Mouse (Mus musculus): ENCODE results near the gene Hvcn1. TPM values are rescaled to one million over a fixed set of nuclear protein-coding genes. Genes with fewer than 3 reads are reported as not detected.

The Hvcn1 gene
- total RNA-seq, 2 experiments from 2014 or later, result 1.4 TPM

GRCm38 (mm10) chr5:122288147-122288811 lies 81.7 kb downstream of the Hvcn1 start:
- intact Hi-C loops (cut with DNase I), result no loop called here
- no peak for DNase-seq

DNA sequence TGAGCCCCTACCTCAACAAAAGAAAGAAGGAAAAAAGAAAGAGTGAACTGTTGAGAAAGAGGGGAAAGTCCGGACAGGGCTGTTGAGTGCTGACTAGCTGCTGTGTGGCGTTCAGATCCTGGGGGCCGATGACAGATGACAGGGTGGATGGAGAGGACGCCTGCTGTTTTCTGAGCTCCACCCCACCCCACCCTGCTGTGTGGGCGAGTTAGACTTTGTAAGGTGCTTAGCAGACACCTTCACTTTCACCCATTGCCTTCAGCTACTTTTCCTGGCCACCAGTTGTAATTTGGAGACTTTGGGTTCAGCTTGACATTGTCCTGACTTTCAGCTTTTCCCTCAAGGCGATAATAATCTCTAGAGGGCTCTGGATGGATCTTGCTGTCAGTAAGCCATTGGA lies 84.5 kb downstream of the Hvcn1 start:
- DNase-seq, result no peak
- intact Hi-C loops (cut with DNase I), result no loop called here

Other genes with a start within 250 kb of the Hvcn1 start
- gene Cux2, start 156.7 kb upstream of the Hvcn1 start, total RNA-seq (2021), result 10 to 100 TPM; 24.8 to 27.0 TPM
- over 10,000 TPM; 16,479 to 17,190 TPM for gene Myl2, start 105.9 kb upstream of the Hvcn1 start, total RNA-seq (2021)
- gene Ccdc63, start 66.0 kb upstream of the Hvcn1 start, total RNA-seq (2021), result not detected
- gene Ppp1cc, start 48.5 kb upstream of the Hvcn1 start, total RNA-seq (2021), result 100 to 1,000 TPM; 121 to 152 TPM
- gene Tctn1, start 57.7 kb downstream of the Hvcn1 start, total RNA-seq (2021), result 1 to 10 TPM; 5.2 to 6.7 TPM
- 10 to 100 TPM; 85.5 to 87.2 TPM for gene Pptc7, start 77.6 kb downstream of the Hvcn1 start, total RNA-seq (2021)
- 1 to 10 TPM; 1.4 to 1.5 TPM for gene Rad9b, start 147.4 kb downstream of the Hvcn1 start, total RNA-seq (2021)
- 100 to 1,000 TPM in 1 of 2 experiments, 10 to 100 TPM in 1; 86.7 to 103 TPM for gene Vps29, start 147.6 kb downstream of the Hvcn1 start, total RNA-seq (2021)
- 10 to 100 TPM; 23.1 to 25.6 TPM for gene Gpn3, start 165.1 kb downstream of the Hvcn1 start, total RNA-seq (2021)
- 10 to 100 TPM; 15.1 to 16.5 TPM for gene Fam216a, start 165.6 kb downstream of the Hvcn1 start, total RNA-seq (2021)
- 100 to 1,000 TPM; 104 to 115 TPM for gene Arpc3, start 185.1 kb downstream of the Hvcn1 start, total RNA-seq (2021)
- 10 to 100 TPM; 33.9 to 37.5 TPM for gene Anapc7, start 214.9 kb downstream of the Hvcn1 start, total RNA-seq (2021)

Data from heart, postnatal 14 days (tissue).